Mouse (Mus musculus): Measurements from ENCODE around the gene Sgk1.

GRCm38 (mm10) chr10:21932791-21933190 is 50.8 kb downstream of the Sgk1 start:
- TF ChIP-seq E2F4 (IDR thresholded peaks at IDR 0.05; ENCODE audit: insufficient read depth) (no peak), POLR2A (IDR thresholded peaks at IDR 0.05; ENCODE audit: insufficient read length, low read depth) (no peak), MYOG (IDR thresholded peaks at IDR 0.05; ENCODE audit: control insufficient read depth in 1 of 3, insufficient read depth in 1 of 3, insufficient read length in 2 of 3, low read depth in 2 of 3) (no peak), TCF12 (IDR thresholded peaks at IDR 0.05; ENCODE audit: insufficient read depth, poor library complexity, severe bottlenecking) (no peak), POLR2AphosphoS2 (IDR thresholded peaks at IDR 0.05; ENCODE audit: insufficient read length, low read depth) (no peak), MAX (IDR thresholded peaks at IDR 0.05; ENCODE audit: low read depth) (no peak), CEBPB (IDR thresholded peaks at IDR 0.05; ENCODE audit: insufficient read depth, poor library complexity, severe bottlenecking) (no peak), USF1 (IDR thresholded peaks at IDR 0.05; ENCODE audit: low read depth) (no peak), SRF (IDR thresholded peaks at IDR 0.05; ENCODE audit: control insufficient read depth, insufficient read length, low read depth) (no peak), TCF3 (IDR thresholded peaks at IDR 0.05; ENCODE audit: insufficient read length, low read depth) (no peak), MYOD1 (IDR thresholded peaks at IDR 0.05; ENCODE audit: control insufficient read depth in 1 of 3, insufficient read length in 2 of 3, low read depth in 2 of 3) (no peak)

Data from myocyte (in vitro differentiated cells).